In the genomic region with DNA sequence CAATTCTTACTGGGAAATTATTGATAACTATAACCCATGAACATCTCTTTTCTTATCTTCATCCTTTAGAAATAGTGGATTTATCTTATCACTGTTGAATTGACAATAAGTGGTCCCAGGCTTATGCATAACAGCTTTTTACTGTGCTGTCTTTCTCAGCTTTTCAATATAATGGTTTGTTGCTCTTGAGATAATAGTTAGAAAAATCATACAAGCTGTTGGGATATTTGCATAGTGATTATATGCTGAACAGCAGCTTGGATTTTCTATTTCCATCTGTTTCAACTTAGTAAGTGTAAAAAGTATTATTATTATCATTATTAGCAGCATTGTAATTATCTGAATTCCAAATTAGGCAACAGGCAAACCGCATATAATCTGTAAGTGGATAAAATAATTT, we compare ENCODE assay signal across 20 mouse cellular contexts.
"Had no signal": no experiment of that assay in that cellular context is flagged by ENCODE, and none has a peak within 500 bp of the region (broad histone marks: within the 10 kb centered on the region; RNA-seq: fewer than 3 reads in every experiment).

No protein-coding gene starts in this region.

- H3K27ac ChIP-seq: midbrain, embryonic 10.5 days; midbrain, embryonic 12.5 days; neural tube, embryonic 13.5 days; neural tube, embryonic 15.5 days; stomach, embryonic 15.5 days; stomach, postnatal 0 days had no signal

- H3K4me1 ChIP-seq: midbrain, embryonic 10.5 days; midbrain, embryonic 12.5 days; neural tube, embryonic 13.5 days; neural tube, embryonic 15.5 days; stomach, embryonic 15.5 days had no signal

- H3K4me2 ChIP-seq: lung, embryonic 14.5 days; midbrain, embryonic 12.5 days; neural tube, embryonic 13.5 days; neural tube, embryonic 15.5 days; stomach, embryonic 15.5 days had no signal

- ATAC-seq: midbrain, embryonic 16.5 days had no signal

- H3K9ac ChIP-seq: lung, embryonic 14.5 days; midbrain, embryonic 12.5 days; neural tube, embryonic 13.5 days; neural tube, embryonic 15.5 days; stomach, embryonic 15.5 days had no signal

- H3K4me3 ChIP-seq: midbrain, embryonic 10.5 days; midbrain, embryonic 12.5 days; myocyte; neural tube, embryonic 13.5 days; neural tube, embryonic 15.5 days; stomach, embryonic 15.5 days had no signal

- H3K9me3 ChIP-seq: midbrain, embryonic 10.5 days; midbrain, embryonic 12.5 days; neural tube, embryonic 13.5 days; neural tube, embryonic 15.5 days; stomach, embryonic 15.5 days had no signal

- DNase-seq: lung, embryonic 14.5 days; lung, postnatal 10 days; lung, postnatal 4 days; midbrain, embryonic 14.5 days; retina, postnatal 1 day; right cerebral cortex, adult 18-20 months; right cerebral cortex, postnatal 25 days; right cerebral cortex, postnatal 4 days; spleen, adult 18-20 months; thymus, adult 2 months; thymus, postnatal 25 days; thymus, postnatal 4 days had no signal

- H3K27me3 ChIP-seq: midbrain, embryonic 12.5 days; neural tube, embryonic 13.5 days; neural tube, embryonic 15.5 days; stomach, embryonic 15.5 days had no signal

- H3K36me3 ChIP-seq: midbrain, embryonic 10.5 days; midbrain, embryonic 12.5 days; neural tube, embryonic 13.5 days; neural tube, embryonic 15.5 days; stomach, embryonic 15.5 days had no signal
